Mouse (Mus musculus) brain, embryonic 14.5 days (tissue): ENCODE measurements at regions not wholly inside any gene's neighbourhood (a gene's known extent, or its start where the extent isn't known, plus 50 kb on each side); places are given as distances from the start of the nearest gene placed in this dataset.

Experiments
- CTCF ChIP-seq: fragments of 200-500 bp; IDR thresholded peaks from 2 replicates; pipeline ENCODE4 v1.5.1; 2012; ENCODE audit warnings: inconsistent platforms, mild to moderate bottlenecking, moderate library complexity, borderline replicate concordance; ENCODE audit not compliant: insufficient read depth, insufficient read length; ENCODE audit errors: extremely low read depth
- POLR2A ChIP-seq: fragments of 200-500 bp; IDR thresholded peaks from 2 replicates; pipeline ENCODE4 v1.6.1; 2012; ENCODE audit warnings: mild to moderate bottlenecking, inconsistent platforms, borderline replicate concordance; ENCODE audit not compliant: poor library complexity, insufficient read depth, insufficient read length, severe bottlenecking; ENCODE audit errors: extremely low read depth

DNA sequence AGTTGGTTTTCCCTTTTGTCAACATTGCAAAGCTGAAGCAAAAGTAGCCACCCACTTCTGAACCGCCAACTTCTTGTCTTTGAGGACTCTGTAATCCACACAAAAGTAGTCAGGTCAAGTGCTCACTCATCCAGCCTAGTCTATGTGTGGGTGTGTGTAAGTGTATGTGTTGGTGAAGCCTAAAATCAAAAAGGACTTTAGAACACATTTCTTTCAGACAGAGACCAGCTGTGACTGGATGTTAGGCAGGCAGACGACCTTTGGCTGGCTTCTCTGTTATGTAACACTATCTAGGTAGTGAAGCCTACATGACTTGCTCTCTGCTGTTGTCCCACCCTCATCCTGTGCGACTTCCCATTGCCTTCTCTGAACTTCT is 67.3 kb upstream of the Sesn3 start:
- TF ChIP-seq POLR2A (no peak), CTCF (no peak)
